Mouse (Mus musculus) spleen, adult 2 months (tissue): ENCODE results near the gene Zscan26.

Source experiments
- CTCF ChIP-seq: fragments of 200-500 bp; IDR thresholded peaks from 2 replicates; pipeline ENCODE4 v1.5.1; 2011; ENCODE audit warnings: mild to moderate bottlenecking, inconsistent platforms; ENCODE audit not compliant: insufficient read depth, insufficient read length, insufficient replicate concordance; ENCODE audit errors: extremely low read depth
- POLR2A ChIP-seq: fragments of 200-500 bp; IDR thresholded peaks from 2 replicates; pipeline ENCODE4 v1.6.1; 2011; ENCODE audit warnings: low read depth, low read length, inconsistent platforms

GRCm38 (mm10) chr13:21502296-21502695 is 48.8 kb upstream of the Zscan26 start:
- TF ChIP-seq CTCF: no peak
- TF ChIP-seq POLR2A: no peak
